Mouse (Mus musculus) T-helper 2 cell (primary cell): ENCODE measurements around the gene Krr1.

Source experiments
- in situ Hi-C: fragments of 300-600 bp; cut with MboI, MseI; formaldehyde crosslinking; loops from one replicate; pipeline ENCODE4 v1.15.1; 2025; ENCODE audit warnings: high pct_unique_total_duplicates

The Krr1 gene

DNA sequence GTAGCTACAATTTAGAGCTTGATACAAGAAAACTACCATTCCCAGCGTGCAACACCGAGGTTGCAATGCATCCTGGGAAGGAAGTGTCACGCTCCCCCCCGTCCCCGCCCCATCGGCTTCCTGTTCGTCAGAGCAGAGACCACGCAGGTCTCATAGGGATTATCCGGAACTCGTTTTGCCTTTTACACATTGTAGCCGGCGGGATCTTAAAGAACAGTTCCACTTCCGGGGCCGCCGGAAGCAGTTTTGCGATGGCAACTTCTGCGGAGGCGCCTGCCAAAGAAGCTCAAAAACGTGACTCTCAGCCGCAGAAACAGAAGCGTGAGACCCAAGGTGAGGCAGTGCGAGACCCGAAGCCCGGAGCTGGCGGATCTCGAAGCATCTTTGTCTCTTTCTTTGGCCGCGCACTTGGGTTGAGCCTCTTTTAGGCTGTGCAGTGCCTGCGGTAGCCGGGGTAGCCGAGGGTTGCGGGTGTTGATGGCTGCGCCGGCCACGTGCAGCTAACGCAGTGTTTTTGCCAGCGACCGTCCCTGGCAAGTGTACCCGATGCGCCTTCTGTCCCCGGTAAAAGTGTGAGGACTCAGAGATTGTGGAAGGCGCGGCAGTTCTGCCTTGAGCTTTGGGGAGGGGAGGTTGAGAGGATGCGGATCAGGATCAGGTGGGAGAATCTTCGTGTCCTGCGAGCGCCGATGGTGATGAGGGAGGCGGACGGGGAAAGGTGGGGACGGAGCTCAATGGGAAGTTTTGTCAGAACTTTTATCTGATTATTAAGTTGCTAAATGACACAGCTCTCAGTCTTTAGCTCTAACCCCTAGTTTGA, at the start of gene Krr1:
Krr1 (plus strand) TSS at position 123 of the 820 bp plus-strand sequence.
- in situ Hi-C loops, result no loop called here

- in situ Hi-C loops, result no loop called here
Measured at GRCm38 (mm10) chr10:111923503-111924135, 48.8 kb upstream of the Krr1 start.

GRCm38 (mm10) chr10:111924141-111924540, 48.3 kb upstream of the Krr1 start:
- in situ Hi-C loops, result no loop called here

- in situ Hi-C loops, result loop anchor here (5.0 kb wide), 1 partner anchor 418 kb away; the partner anchor contains the start of gene Phlda1
Measured at GRCm38 (mm10) chr10:111924716-111925488, 47.6 kb upstream of the Krr1 start.

- in situ Hi-C loops, result loop anchor here (5.0 kb wide), 1 partner anchor 418 kb away; the partner anchor contains the start of gene Phlda1
Measured at GRCm38 (mm10) chr10:111925489-111925860, 47.0 kb upstream of the Krr1 start.

- in situ Hi-C loops, result no loop called here
Measured at GRCm38 (mm10) chr10:111932621-111933345, 39.7 kb upstream of the Krr1 start.

- in situ Hi-C loops, result no loop called here
Measured at GRCm38 (mm10) chr10:111935207-111935606, 37.3 kb upstream of the Krr1 start.

DNA sequence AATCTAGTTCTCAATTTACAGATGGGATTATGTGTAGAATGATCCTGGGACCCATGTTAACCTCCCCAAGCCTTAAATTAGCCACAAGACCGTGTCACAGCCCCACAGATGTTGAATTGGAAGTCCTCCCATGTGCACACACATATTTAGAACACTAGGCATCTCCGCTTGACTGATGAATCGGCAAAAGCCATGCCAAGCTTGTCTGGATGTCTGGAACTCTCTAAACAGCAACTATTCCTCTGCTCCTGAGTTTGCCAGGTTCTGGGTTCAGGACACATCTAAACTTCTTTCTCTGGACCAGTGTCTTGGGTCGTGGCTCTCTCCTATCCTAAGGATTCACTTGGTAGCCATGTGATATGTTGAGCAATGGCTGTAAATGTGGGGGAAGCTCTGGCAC, 36.4 kb upstream of the Krr1 start:
- in situ Hi-C loops, result no loop called here

GRCm38 (mm10) chr10:111936491-111937145, 35.8 kb upstream of the Krr1 start:
- in situ Hi-C loops, result no loop called here

DNA sequence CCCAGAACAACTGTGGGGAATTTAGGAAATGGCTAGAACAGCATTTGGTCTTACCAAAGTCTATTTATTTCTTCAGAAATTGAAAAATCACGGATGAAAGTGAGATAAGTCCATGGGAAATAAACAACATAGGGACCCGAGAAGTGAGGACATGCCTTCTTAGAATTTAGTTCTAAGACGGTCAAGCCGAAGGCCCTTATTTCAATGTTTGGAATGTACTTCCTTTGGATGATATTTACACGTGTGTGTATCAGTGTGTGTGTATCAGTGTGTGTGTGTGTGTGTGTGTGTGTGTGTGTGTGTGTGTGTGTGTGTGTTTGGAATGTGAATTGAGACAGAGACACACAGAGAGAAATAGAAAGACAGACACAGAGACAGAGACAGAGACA, 35.3 kb upstream of the Krr1 start:
- in situ Hi-C loops, result no loop called here

DNA sequence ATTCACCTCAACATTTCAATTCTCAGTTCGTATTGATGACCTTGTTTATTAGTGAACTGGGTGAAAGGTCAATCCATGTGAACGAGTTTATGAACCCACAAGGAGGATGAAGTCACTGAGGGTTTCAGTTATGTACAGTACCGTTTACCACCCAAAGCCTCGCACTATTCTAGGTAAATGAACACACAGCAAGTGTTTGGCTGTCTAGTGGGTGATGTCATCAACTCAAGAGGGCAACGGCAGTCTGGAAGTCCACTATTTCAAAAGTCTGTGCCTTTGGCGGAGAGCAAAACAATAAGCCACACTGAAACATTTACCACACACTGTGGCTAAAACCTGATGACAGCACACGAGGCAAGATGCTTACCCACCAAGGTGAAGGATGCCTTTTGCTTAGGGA, 29.4 kb upstream of the Krr1 start:
- in situ Hi-C loops, result no loop called here

GRCm38 (mm10) chr10:111945563-111945962, 26.9 kb upstream of the Krr1 start:
- in situ Hi-C loops, result no loop called here

- in situ Hi-C loops, result no loop called here
Measured at GRCm38 (mm10) chr10:111948041-111948440, 24.4 kb upstream of the Krr1 start.

GRCm38 (mm10) chr10:111949008-111949407, 23.5 kb upstream of the Krr1 start:
- in situ Hi-C loops, result no loop called here

DNA sequence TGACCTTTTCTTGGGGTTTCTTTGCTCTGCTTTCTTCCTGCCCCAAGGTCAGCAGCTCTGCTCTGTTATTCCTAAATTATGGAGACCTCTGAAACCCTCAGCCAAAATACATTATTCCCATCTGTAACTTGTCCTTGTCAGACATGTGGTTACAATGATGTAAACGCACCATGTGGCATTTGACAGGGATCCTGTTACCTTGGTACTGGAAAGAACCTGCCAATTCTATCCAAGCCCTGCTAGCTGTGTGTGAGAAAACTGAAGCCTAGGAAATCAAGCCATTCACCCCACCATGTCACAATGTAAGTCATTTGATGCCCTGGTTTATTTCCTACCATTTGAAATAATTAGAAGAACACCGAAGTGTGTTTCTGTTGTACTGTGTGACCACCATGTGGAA, 16.6 kb upstream of the Krr1 start:
- in situ Hi-C loops, result loop anchor here (10.0 kb wide), 1 partner anchor 451 kb away; the partner anchor contains the start of gene Phlda1

DNA sequence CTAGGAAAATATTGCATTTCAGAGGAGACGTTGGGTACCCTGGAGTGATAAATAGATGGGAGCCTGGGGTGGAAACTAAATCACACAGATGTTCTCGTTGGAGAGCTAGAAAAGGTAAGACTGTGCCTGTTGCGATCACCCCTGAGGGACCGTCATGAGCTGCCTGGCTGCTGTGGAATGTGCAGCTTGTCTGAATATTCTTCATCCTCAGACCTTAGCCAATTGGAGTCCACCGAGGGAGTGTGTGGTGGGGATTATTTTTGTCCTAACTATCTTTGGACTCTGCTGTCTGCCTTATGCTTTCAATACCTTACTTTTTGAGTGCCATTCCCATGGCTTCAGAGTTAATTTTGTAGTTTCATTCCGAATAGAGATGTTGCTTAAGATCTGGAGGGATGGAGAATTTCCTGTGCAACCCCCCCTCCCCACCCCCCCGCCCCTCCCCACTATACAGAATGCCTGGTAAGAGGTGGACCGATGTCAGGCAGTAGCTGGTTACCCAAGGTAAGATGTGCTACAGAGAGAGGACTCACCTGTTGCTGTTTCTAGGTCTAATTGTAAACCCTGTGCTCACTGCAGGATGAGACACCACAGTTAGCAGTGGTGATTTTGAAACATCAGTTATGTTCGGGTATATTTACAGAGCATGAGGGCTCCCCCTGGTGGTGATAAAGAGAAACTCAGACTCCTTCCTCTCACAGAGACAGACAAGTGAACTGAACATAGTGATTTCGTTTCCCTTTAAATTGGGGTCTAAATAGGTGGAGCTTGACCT, 15.0 kb upstream of the Krr1 start:
- in situ Hi-C loops, result loop anchor here (10.0 kb wide), 1 partner anchor 453 kb away; the partner anchor contains the start of gene Phlda1

- in situ Hi-C loops, result loop anchor here (10.0 kb wide), 1 partner anchor 453 kb away; the partner anchor contains the start of gene Phlda1
Measured at GRCm38 (mm10) chr10:111958046-111958421, 14.4 kb upstream of the Krr1 start.

- in situ Hi-C loops, result loop anchor here (10.0 kb wide), 1 partner anchor 455 kb away; the partner anchor contains the start of gene Phlda1
Measured at GRCm38 (mm10) chr10:111959353-111959752, 13.1 kb upstream of the Krr1 start.

DNA sequence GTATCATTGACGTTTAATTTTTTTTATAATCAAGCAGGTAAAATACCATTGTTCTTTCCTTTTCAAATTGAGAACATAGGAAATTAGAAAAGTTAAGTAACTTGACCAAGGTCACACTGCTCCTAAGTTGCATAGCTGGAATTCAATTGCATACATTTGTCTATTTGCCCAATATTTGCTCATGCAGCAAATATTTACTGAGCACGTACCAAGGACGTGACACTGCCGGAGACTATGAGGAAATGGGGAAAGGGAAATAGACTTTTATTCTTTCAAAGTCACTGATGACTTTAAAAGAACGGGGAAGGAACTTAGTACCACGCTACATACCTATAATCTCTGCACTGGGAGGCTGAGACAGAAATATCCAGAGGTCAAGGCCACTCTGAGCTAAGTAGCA, 12.0 kb upstream of the Krr1 start:
- in situ Hi-C loops, result no loop called here

DNA sequence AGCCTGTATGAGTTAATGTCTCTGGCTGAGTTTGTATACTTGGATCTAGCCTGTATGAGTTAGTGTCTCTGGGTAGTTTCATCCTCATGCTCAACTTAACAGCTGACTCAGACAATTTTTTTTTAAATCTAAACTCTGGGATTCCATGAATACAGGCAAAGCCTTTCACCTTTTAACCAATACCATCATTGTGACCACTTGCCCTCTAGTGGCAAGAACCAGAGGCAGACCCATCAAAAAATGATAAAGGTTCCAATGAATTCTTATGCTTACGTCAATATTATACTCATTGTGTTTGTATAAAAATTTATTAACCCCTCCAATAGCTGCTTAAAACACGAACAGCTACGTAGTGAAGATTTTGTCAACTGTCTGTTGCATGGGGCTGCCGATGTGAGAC, 6.1 kb upstream of the Krr1 start:
- in situ Hi-C loops, result no loop called here
